Mouse (Mus musculus): ENCODE measurements around the gene Med27. TPM values are rescaled to one million over a fixed set of nuclear protein-coding genes. Genes with fewer than 3 reads are reported as not detected.

Med27 gene
- polyA plus RNA-seq, 1 experiment from 2014 or later, result 38.8 TPM

DNA sequence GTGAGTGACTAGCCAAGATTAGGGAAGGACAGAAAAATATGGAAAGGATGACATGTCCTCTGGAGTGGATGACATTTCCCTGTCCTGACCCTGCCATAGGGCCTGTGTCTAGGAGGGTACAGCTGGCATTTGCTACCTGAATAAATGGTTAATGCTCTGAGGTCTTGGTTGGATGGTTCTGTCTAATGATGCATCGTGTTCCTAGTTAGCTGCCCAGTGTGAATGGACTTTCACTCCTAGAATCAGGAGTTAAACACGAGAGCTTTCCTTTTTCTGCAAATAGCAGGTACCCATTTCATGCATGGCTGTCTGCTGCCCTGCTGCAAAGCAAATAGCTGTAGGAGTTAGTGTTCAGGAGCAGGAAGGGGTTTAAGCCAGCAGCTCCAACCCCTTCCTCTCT is 141.0 kb downstream of the Med27 start:
- Histone ChIP-seq H3K36me3 (no peaks in the 10 kb centered on the region), H3K9ac (no peak overlapping the region), H3K27me3 (replicated peaks) (no peaks in the 10 kb centered on the region), H3K27ac (no peak overlapping the region), H3K9me3 (no peaks in the 10 kb centered on the region), H3K4me1 (replicated peaks) (0 out of 2 replicates have a peak, but pooled peaks cover 7% of the 10 kb centered on the region), H3K4me3 (replicated peaks) (no peak overlapping the region), H3K4me2 (replicated peaks) (no peak overlapping the region)
- ATAC-seq, result no peak
- WGBS, result 80% methylated on average over 2 of the region's 2 CpGs

DNA sequence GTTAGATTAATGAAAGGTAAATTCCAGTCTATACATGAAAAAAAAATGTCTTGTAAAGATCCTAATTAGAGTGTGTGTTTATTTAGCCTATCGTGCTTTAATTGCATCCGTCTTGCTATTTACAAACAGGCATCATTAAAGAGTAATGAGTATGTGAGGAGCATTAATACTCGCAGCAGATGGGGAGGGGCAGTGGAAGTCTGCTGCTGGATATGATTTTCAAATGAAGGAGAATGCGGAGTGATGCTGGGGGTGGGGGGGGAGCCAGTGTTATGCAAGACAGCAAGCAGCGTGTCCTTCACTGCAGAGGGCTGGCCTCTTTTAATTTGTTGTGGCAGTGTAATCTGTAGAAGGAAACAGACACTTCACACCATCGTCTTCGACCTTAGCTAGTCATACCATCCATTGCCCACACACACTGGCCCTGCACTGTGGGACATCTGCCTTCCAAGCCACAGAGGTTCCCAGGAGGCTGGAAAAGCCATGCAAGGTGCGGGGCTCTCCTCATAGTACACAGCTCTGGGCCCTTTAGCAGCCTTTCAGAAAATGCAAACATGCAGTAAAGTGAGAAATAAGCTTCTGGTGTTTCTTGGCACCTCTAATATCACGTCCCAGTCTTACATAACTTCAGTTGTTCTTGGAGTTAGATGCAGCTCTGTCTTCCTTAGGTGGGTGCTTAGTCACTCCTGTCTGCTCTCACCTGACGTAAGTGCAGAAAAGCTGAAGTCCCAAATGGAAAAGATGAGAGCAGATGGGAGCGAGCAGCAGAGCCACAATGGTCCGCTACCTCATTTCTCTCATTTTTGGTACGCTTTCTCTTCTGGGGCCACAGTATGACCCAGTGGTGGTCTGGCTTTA is 142.0 kb downstream of the Med27 start:
- Histone ChIP-seq H3K27ac (no peak overlapping the region), H3K4me1 (replicated peaks) (no peaks in the 10 kb centered on the region), H3K9ac (no peak overlapping the region), H3K4me2 (replicated peaks) (no peak overlapping the region), H3K36me3 (no peaks in the 10 kb centered on the region), H3K27me3 (replicated peaks) (no peaks in the 10 kb centered on the region), H3K4me3 (replicated peaks) (no peak overlapping the region), H3K9me3 (no peaks in the 10 kb centered on the region)
- no peak for ATAC-seq
- WGBS, result 77% methylated on average over 13 of the region's 13 CpGs

DNA sequence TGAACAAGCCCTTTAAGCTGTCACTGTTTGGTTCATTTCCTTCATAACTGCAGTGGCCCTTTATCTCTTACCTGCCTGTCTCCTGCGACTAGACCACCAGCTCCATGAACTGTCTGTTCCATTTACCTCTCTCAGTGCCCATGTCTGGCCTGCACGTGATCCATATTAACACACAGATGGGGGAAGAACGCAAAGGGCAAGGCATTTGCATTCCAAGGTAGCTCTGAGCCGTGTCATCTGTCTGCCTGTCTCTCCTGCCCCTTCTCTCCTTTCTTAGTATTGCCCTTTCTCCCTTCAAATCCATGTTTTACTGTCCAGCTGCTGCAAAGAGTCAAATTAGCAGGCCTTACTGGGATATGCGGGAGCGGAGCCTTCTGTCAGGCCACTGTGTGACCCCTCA is 145.0 kb downstream of the Med27 start:
- Histone ChIP-seq H3K4me1 (replicated peaks) (no peaks in the 10 kb centered on the region), H3K4me2 (replicated peaks) (no peak overlapping the region), H3K4me3 (replicated peaks) (no peak overlapping the region), H3K27me3 (replicated peaks) (no peaks in the 10 kb centered on the region), H3K9me3 (no peaks in the 10 kb centered on the region), H3K27ac (no peak overlapping the region), H3K36me3 (no peaks in the 10 kb centered on the region), H3K9ac (no peak overlapping the region)
- no peak for ATAC-seq
- 77% methylated on average over 6 of the region's 6 CpGs for WGBS

GRCm38 (mm10) chr2:29493396-29494031 is 146.9 kb downstream of the Med27 start:
- H3K27ac ChIP-seq, result no peak overlapping the region
- H3K4me1 ChIP-seq (replicated peaks), result no peaks in the 10 kb centered on the region
- H3K9me3 ChIP-seq, result no peaks in the 10 kb centered on the region
- H3K4me3 ChIP-seq (replicated peaks), result no peak overlapping the region
- no peaks in the 10 kb centered on the region for H3K27me3 ChIP-seq (replicated peaks)
- no peak for ATAC-seq
- 55% methylated on average over 9 of the region's 9 CpGs for WGBS
- no peaks in the 10 kb centered on the region for H3K36me3 ChIP-seq
- H3K9ac ChIP-seq, result no peak overlapping the region
- H3K4me2 ChIP-seq (replicated peaks), result no peak overlapping the region

GRCm38 (mm10) chr2:29495271-29495670 is 148.7 kb downstream of the Med27 start:
- 93% methylated on average over 2 of the region's 2 CpGs for WGBS

DNA sequence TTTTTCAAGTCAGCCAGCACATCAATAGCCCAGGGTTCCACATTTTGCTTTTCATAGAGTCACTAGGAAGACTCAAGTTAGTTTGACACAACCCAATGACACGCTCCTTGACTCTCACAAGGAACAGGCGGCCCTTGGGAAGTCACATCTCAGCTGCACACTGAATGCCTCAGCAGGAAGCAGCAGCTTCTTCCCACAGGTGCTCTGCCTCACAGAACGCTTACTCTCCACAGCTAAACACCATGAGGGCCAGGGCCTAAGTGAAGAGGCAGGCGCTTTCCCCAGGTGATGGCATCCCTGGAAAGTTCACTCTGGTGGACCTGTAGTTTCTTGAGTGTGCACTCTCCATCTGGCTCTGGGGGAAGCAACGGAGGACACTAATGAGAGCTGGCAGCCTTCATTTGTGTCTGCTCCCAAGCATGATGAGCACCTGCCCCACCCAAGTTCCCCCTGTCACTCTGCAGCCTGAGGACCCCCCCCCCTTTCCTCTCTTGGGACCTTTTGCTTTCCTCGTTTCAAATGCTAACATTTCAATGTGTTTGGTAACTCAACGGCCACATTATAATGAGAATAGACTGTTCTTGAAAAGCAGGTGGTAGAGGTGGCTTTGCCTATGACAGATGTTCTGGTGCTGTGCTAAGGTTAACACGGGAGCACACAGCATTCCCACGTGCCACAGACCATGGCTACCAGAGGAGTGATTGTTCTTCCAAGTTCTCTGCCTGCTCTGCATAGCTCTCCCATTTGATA is 154.2 kb downstream of the Med27 start:
- H3K4me1 ChIP-seq (replicated peaks), result no peaks in the 10 kb centered on the region
- H3K9me3 ChIP-seq, result no peaks in the 10 kb centered on the region
- H3K36me3 ChIP-seq, result no peaks in the 10 kb centered on the region
- no peak overlapping the region for H3K9ac ChIP-seq
- no peak overlapping the region for H3K4me3 ChIP-seq (replicated peaks)
- no peaks in the 10 kb centered on the region for H3K27me3 ChIP-seq (replicated peaks)
- WGBS, result 81% methylated on average over 9 of the region's 9 CpGs
- H3K27ac ChIP-seq, result no peak overlapping the region
- H3K4me2 ChIP-seq (replicated peaks), result no peak overlapping the region
- no peak for ATAC-seq

More at GRCm38 (mm10) chr2:29495271-29495670, 148.7 kb downstream of the Med27 start:
- Histone ChIP-seq H3K27ac (no peak overlapping the region), H3K27me3 (replicated peaks) (no peaks in the 10 kb centered on the region), H3K4me3 (replicated peaks) (no peak overlapping the region), H3K9ac (no peak overlapping the region), H3K36me3 (no peaks in the 10 kb centered on the region), H3K4me1 (replicated peaks) (no peaks in the 10 kb centered on the region), H3K9me3 (no peaks in the 10 kb centered on the region), H3K4me2 (replicated peaks) (no peak overlapping the region)
- ATAC-seq, result no peak

DNA sequence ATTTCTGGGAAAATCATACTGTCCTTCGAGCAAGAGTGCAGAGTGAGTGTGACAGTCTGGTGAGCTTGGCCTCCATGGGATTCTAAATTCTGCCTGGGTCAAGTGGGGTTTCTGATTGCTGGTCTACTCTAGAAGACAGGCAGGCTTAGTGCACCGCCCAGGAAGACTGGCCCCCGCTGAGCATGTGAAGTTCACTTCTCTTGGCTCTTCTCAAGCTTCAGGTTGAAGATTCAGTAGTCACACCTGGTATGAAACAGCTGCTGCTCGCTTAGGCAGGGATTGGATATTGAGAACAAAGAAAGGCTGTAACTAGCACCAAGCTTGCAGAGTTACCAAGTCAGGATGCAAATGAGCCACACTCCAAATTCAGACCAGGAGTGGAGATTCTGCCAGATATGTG is 154.8 kb downstream of the Med27 start:
- no peaks in the 10 kb centered on the region for H3K9me3 ChIP-seq
- no peak overlapping the region for H3K27ac ChIP-seq
- H3K36me3 ChIP-seq, result no peaks in the 10 kb centered on the region
- H3K4me3 ChIP-seq (replicated peaks), result no peak overlapping the region
- no peak for ATAC-seq
- H3K27me3 ChIP-seq (replicated peaks), result no peaks in the 10 kb centered on the region
- no peaks in the 10 kb centered on the region for H3K4me1 ChIP-seq (replicated peaks)
- 88% methylated on average over 4 of the region's 4 CpGs for WGBS
- H3K9ac ChIP-seq, result no peak overlapping the region
- H3K4me2 ChIP-seq (replicated peaks), result no peak overlapping the region

GRCm38 (mm10) chr2:29504848-29505247 is 158.2 kb downstream of the Med27 start:
- no peaks in the 10 kb centered on the region for H3K9me3 ChIP-seq
- no peak overlapping the region for H3K4me3 ChIP-seq (replicated peaks)
- H3K27me3 ChIP-seq (replicated peaks), result no peaks in the 10 kb centered on the region
- ATAC-seq, result no peak
- H3K9ac ChIP-seq, result no peak overlapping the region
- WGBS, result 75% methylated on average over 6 of the region's 6 CpGs
- no peak overlapping the region for H3K4me2 ChIP-seq (replicated peaks)
- H3K27ac ChIP-seq, result no peak overlapping the region
- no peaks in the 10 kb centered on the region for H3K4me1 ChIP-seq (replicated peaks)
- no peaks in the 10 kb centered on the region for H3K36me3 ChIP-seq

DNA sequence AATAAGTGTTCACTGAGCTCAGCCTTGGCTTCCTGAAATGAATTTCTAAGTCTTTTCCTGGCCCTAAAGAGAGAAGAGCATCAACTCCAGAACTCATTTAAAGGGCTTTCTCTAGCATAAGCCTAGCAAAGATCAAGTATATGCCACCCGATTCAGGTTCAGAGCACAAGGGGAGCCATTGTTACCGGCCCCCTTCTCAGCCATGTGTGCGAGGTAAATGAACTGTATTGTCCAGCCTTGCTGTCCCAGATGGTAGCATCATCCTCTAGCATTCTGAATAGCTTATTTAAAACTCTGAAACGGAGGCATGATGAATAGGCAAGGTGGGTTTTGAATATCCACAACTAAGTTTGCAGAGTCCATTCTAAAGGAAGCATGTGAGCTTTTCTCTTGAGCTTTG is 159.8 kb downstream of the Med27 start:
- H3K9ac ChIP-seq, result no peak overlapping the region
- ATAC-seq, result no peak
- H3K4me3 ChIP-seq (replicated peaks), result no peak overlapping the region
- no peaks in the 10 kb centered on the region for H3K4me1 ChIP-seq (replicated peaks)
- H3K27me3 ChIP-seq (replicated peaks), result no peaks in the 10 kb centered on the region
- no peak overlapping the region for H3K4me2 ChIP-seq (replicated peaks)
- H3K9me3 ChIP-seq, result no peaks in the 10 kb centered on the region
- no peaks in the 10 kb centered on the region for H3K36me3 ChIP-seq
- WGBS, result 68% methylated on average over 4 of the region's 4 CpGs
- H3K27ac ChIP-seq, result no peak overlapping the region

- Histone ChIP-seq H3K36me3 (no peaks in the 10 kb centered on the region), H3K4me3 (replicated peaks) (no peak overlapping the region), H3K4me1 (replicated peaks) (no peaks in the 10 kb centered on the region), H3K27me3 (replicated peaks) (no peaks in the 10 kb centered on the region), H3K27ac (no peak overlapping the region), H3K4me2 (replicated peaks) (no peak overlapping the region), H3K9me3 (no peaks in the 10 kb centered on the region), H3K9ac (no peak overlapping the region)
- WGBS, result 45% methylated on average over 7 of the region's 7 CpGs
- no peak for ATAC-seq
Measured at GRCm38 (mm10) chr2:29513131-29513530, 166.5 kb downstream of the Med27 start.

GRCm38 (mm10) chr2:29514836-29515235 is 168.2 kb downstream of the Med27 start:
- Histone ChIP-seq H3K4me3 (replicated peaks) (no peak overlapping the region), H3K4me2 (replicated peaks) (no peak overlapping the region), H3K4me1 (replicated peaks) (no peaks in the 10 kb centered on the region), H3K27me3 (replicated peaks) (no peaks in the 10 kb centered on the region), H3K9ac (no peak overlapping the region), H3K9me3 (no peaks in the 10 kb centered on the region), H3K27ac (no peak overlapping the region), H3K36me3 (no peaks in the 10 kb centered on the region)
- 78% methylated on average over 6 of the region's 6 CpGs for WGBS
- no peak for ATAC-seq

DNA sequence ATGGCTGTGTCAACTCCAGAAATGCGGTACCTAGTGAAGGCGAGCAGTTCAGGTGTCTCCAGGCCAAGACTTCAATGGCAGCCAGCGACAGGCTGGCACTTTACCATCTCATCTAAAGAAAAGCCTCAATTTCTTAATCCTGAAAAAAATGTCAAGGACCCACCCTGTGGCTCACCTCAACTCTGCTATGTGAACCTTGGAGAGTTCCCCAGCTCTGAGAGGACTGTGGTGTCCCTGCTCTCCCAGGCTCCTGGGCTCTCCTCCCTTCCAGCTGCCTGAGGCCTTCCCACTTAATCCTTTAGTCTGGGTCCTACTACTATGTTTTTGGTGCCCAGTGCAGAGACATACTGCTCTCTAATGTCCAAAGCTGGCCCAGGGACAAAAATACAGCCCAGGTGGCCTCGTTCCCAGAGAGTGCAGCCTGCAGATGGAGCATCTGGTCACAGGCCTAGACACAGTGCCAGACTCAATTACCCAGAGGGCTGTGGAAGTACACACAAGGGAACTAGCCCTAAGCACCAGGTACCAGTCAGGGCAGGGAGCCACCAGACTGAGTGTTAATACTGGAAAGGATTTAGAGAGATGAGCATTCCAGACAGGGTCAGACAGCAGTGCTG is 169.3 kb downstream of the Med27 start:
- Histone ChIP-seq H3K9me3 (no peaks in the 10 kb centered on the region), H3K9ac (no peak overlapping the region), H3K27me3 (replicated peaks) (no peaks in the 10 kb centered on the region), H3K4me1 (replicated peaks) (no peaks in the 10 kb centered on the region), H3K36me3 (no peaks in the 10 kb centered on the region), H3K27ac (no peak overlapping the region), H3K4me3 (replicated peaks) (no peak overlapping the region), H3K4me2 (replicated peaks) (no peak overlapping the region)
- no peak for ATAC-seq
- WGBS, result 84% methylated on average over 4 of the region's 4 CpGs

Data from intestine, embryonic 15.5 days (tissue).